In genomic region chr10:21741575-21741974, GRCm38 (mm10) we compare ENCODE assay signal across 15 mouse cellular contexts.
DNase-seq lines count a peak whose midpoint lies in the region; ATAC-seq and TF ChIP-seq lines count a peak whose summit lies in the region.
"Had no signal": no experiment of that assay in that cellular context is flagged by ENCODE, and none has a peak within 500 bp of the region (broad histone marks: within the 10 kb centered on the region; RNA-seq: fewer than 3 reads in every experiment).

No protein-coding gene starts in this region.

- intact Hi-C loops in heart, postnatal 14 days (cut with DNase I), result no loop called here

- no peak overlapping the region for H3K9ac ChIP-seq in heart, embryonic 11.5 days (ENCODE audit: low read depth, low read length)
- H3K9ac ChIP-seq in midbrain, embryonic 14.5 days (replicated peaks; ENCODE audit: low read length), result no peak overlapping the region
- H3K9ac ChIP-seq in midbrain, postnatal 0 days (replicated peaks; ENCODE audit: low read length, poor library complexity, severe bottlenecking), result no peak overlapping the region
- H3K9ac ChIP-seq: limb, embryonic 15.5 days had no signal

- no peak overlapping the region for H3K4me3 ChIP-seq in heart, embryonic 11.5 days (ENCODE audit: low read depth, low read length)
- H3K4me3 ChIP-seq in midbrain, embryonic 14.5 days (replicated peaks; ENCODE audit: low read depth, low read length), result no peak overlapping the region
- H3K4me3 ChIP-seq in midbrain, postnatal 0 days (ENCODE audit: low read depth, low read length), result no peak overlapping the region
- H3K4me3 ChIP-seq: limb, embryonic 15.5 days had no signal

- H3K4me2 ChIP-seq in heart, embryonic 11.5 days, result no peak overlapping the region
- H3K4me2 ChIP-seq in midbrain, embryonic 14.5 days (ENCODE audit: low read length), result no peak overlapping the region
- no peak overlapping the region for H3K4me2 ChIP-seq in midbrain, postnatal 0 days (ENCODE audit: low read depth, low read length, poor library complexity, severe bottlenecking)
- H3K4me2 ChIP-seq: limb, embryonic 15.5 days had no signal

- no peaks in the 10 kb centered on the region for H3K27me3 ChIP-seq in heart, embryonic 11.5 days (ENCODE audit: control insufficient read depth, insufficient read depth, low read length)
- H3K27me3 ChIP-seq in midbrain, embryonic 14.5 days (ENCODE audit: control insufficient read depth, insufficient read depth, low read length), result no peaks in the 10 kb centered on the region
- H3K27me3 ChIP-seq in midbrain, postnatal 0 days (ENCODE audit: insufficient read depth, low read length), result no peaks in the 10 kb centered on the region
- H3K27me3 ChIP-seq: limb, embryonic 15.5 days had no signal

- no peak for TF ChIP-seq CTCF in midbrain, postnatal 0 days (IDR thresholded peaks at IDR 0.05)

- ATAC-seq in heart, embryonic 11.5 days (replicated peaks; ENCODE audit: insufficient number of reproducible peaks, low FRiP score, low TSS enrichment), result no peak
- peak; percentile 24; the same call in 1 of the 2 replicates for ATAC-seq in midbrain, embryonic 14.5 days (ENCODE audit: low FRiP score, low TSS enrichment)
- ATAC-seq in midbrain, postnatal 0 days (ENCODE audit: low FRiP score), result no peak
- ATAC-seq in frontal cortex, adult (ENCODE audit: low TSS enrichment), result no peak
- ATAC-seq: forebrain, embryonic 16.5 days; hindbrain, embryonic 16.5 days had no signal

- H3K4me1 ChIP-seq in heart, embryonic 11.5 days (ENCODE audit: control insufficient read depth, insufficient read depth, low read length), result no peaks in the 10 kb centered on the region; the same call in 1 of the 2 replicates
- no peaks in the 10 kb centered on the region for H3K4me1 ChIP-seq in midbrain, embryonic 14.5 days (ENCODE audit: control insufficient read depth, insufficient read depth, low read length)
- H3K4me1 ChIP-seq in midbrain, postnatal 0 days (ENCODE audit: insufficient read depth, low read length), result 0 out of 2 replicates have a peak, but pooled peaks cover under 1% of the 10 kb centered on the region
- H3K4me1 ChIP-seq: limb, embryonic 15.5 days had no signal

- H3K9me3 ChIP-seq in heart, embryonic 11.5 days (replicated peaks; ENCODE audit: control insufficient read depth, low read length), result no peaks in the 10 kb centered on the region
- H3K9me3 ChIP-seq in midbrain, embryonic 14.5 days (ENCODE audit: control insufficient read depth, low read length), result no peaks in the 10 kb centered on the region
- no peaks in the 10 kb centered on the region for H3K9me3 ChIP-seq in midbrain, postnatal 0 days (ENCODE audit: low read length)
- H3K9me3 ChIP-seq: limb, embryonic 15.5 days had no signal

- peak; percentile 21 for DNase-seq in heart, adult 8-10 months (ENCODE audit: low spot score)
- DNase-seq in midbrain, embryonic 14.5 days, result no peak
- no peak for DNase-seq in midbrain, postnatal 0 days (ENCODE audit: low spot score)
- peak; percentile 7 to 15 for DNase-seq in heart, postnatal 14 days
- no peak for DNase-seq in lung, adult 18-20 months
- DNase-seq in Muller cell, postnatal 12 days (ENCODE audit: inconsistent ontology term), result no peak
- DNase-seq: adrenal gland, postnatal 14 days; cerebellum, adult 9-10 months; embryo, embryonic 11 days; thymus, postnatal 14 days had no signal

- H3K27ac ChIP-seq in heart, embryonic 11.5 days (ENCODE audit: low read depth, low read length), result no peak overlapping the region
- H3K27ac ChIP-seq in midbrain, embryonic 14.5 days (replicated peaks; ENCODE audit: low read depth, low read length), result 0 out of 2 replicates have a peak overlapping the region, but pooled peaks have one; percentile 1
- H3K27ac ChIP-seq in midbrain, postnatal 0 days (ENCODE audit: low read depth, low read length), result no peak overlapping the region
- H3K27ac ChIP-seq: limb, embryonic 15.5 days had no signal

- no peaks in the 10 kb centered on the region for H3K36me3 ChIP-seq in heart, embryonic 11.5 days (ENCODE audit: control insufficient read depth, insufficient read depth, low read length)
- no peaks in the 10 kb centered on the region for H3K36me3 ChIP-seq in midbrain, embryonic 14.5 days (ENCODE audit: control insufficient read depth, insufficient read depth, low read length)
- H3K36me3 ChIP-seq in midbrain, postnatal 0 days (ENCODE audit: insufficient read depth, low read length), result no peaks in the 10 kb centered on the region
- H3K36me3 ChIP-seq: limb, embryonic 15.5 days had no signal

- WGBS in heart, embryonic 11.5 days (ENCODE audit: insufficient replicate concordance), result 67% methylated on average over 8 of the region's 8 CpGs
- WGBS in midbrain, embryonic 14.5 days, result 55% methylated on average over 8 of the region's 8 CpGs
- 65% methylated on average over 8 of the region's 8 CpGs for WGBS in midbrain, postnatal 0 days

Comparison
In these comparisons a context has a peak if more than half of its experiments do, and no peak if none do; other contexts are left out.
1. DNase-seq: peak in heart, adult 8-10 months (single experiment) and heart, postnatal 14 days (2 of 2); none in midbrain, embryonic 14.5 days (single experiment), midbrain, postnatal 0 days (single experiment), lung, adult 18-20 months (0 of 2) and Muller cell, postnatal 12 days (single experiment).